Mouse (Mus musculus) layer of hippocampus, adult 2 months (tissue): ENCODE data around the gene Tmem238. TPM values are rescaled to one million over a fixed set of nuclear protein-coding genes. Genes with fewer than 3 reads are reported as not detected.

Source experiments
- DNase-seq, 2 experiments: peaks; one replicate each; pipeline ENCODE4 v3.0.0; 2022; ENCODE audit warnings: low spot score in 2 of 2
- H3K27ac ChIP-seq: fragments of 200-600 bp; 2 replicates; pipeline ENCODE4 v1.8.1; 2022
- H3K4me3 ChIP-seq: fragments of 200-600 bp; 2 replicates; pipeline ENCODE4 v1.8.1; 2022; ENCODE audit warnings: mild to moderate bottlenecking
- CTCF ChIP-seq: fragments of 200-600 bp; conservative IDR thresholded peaks from 2 replicates; pipeline ENCODE4 v1.8.1; 2022; ENCODE audit warnings: antibody characterized with exemption, mild to moderate bottlenecking, moderate library complexity
- total RNA-seq, 2 experiments: library from RNA; stranded (reverse); gene quantifications; 2 replicates each; pipeline ENCODE4 v1.2.3; 2021

Tmem238 gene
- total RNA-seq, 2 experiments from 2014 or later, result 2.6 to 2.7 TPM

DNA sequence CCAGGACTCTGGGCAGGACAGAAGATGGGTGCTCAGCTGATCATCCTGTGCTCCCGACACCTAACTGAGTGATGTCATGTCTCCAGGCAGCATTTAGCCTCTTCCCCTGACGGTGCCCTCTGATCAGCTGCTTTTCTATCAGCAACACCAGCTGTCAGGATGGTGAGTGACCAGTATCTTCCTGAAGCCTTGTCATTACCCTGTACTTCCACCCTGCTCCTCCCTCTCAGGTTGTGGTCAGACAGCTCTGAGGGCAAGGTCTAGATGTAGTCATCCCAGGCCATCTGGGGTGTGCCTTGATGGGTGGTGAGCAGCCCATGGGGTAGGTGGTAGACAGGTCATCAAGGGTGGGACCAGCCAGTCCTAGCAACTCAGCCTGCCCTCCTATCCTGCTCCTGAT lies 40.3 kb downstream of the Tmem238 start:
- DNase-seq, result no peak
- no peak overlapping the region for H3K4me3 ChIP-seq
- no peak for TF ChIP-seq CTCF
- H3K27ac ChIP-seq, result no peak overlapping the region

DNA sequence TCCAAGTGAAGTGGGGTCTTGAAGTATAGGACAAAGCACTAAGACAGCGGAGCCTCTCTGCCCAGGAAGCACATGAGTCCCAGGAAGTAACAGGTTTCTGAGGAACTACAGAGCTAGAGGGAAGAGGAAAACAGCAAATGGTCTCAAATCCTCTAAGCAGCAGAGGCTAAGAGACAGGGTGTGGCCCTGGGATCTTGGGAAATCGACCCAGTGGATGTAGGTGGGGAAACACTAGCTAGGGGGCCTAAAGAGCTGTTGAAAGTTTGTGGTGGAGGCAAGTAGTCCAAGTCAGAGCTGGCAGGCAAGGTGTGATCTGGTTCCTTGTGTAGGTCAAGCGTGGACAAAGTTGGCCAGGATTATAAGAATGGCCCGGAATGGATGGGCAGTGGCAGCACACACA lies 41.1 kb downstream of the Tmem238 start:
- no peak for DNase-seq
- no peak overlapping the region for H3K4me3 ChIP-seq
- H3K27ac ChIP-seq, result no peak overlapping the region
- no peak for TF ChIP-seq CTCF

DNA sequence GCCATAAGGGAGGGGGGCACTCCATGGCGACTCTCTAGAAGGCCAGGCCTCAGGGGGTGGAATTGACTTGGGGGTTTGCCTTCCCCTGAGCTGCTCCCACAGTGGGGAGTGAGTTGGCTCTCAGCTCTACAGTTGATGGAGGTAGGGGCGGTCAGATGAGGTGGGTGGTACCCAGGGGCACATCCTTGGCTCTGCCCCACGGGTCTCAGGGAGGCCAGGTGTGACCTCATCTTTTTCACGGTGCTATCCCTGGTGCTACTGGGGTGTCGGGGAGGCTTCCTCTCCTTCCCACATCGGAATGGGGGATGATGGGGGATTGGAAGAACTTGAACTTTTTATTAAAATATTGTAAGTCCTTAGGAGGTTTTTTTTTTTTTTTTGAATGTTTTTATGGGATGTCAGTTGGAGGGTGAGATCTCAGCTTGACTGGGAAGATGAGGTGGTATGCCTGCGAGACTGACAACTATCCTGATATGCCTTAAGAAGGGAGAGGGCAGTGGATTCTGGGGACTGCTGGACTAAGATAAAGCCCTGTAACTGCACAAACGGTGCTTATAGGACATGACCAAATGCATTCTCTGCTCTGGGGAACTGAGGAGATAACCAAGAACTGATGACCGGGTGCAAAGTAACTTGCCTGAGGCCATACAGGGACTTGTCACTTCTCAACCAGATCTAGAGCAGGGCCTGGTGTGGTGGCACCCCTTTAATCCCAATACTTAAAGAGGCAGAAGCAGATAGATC lies 42.1 kb downstream of the Tmem238 start:
- DNase-seq, result no peak
- Histone ChIP-seq H3K27ac (no peak overlapping the region), H3K4me3 (no peak overlapping the region)
- TF ChIP-seq CTCF, result no peak

DNA sequence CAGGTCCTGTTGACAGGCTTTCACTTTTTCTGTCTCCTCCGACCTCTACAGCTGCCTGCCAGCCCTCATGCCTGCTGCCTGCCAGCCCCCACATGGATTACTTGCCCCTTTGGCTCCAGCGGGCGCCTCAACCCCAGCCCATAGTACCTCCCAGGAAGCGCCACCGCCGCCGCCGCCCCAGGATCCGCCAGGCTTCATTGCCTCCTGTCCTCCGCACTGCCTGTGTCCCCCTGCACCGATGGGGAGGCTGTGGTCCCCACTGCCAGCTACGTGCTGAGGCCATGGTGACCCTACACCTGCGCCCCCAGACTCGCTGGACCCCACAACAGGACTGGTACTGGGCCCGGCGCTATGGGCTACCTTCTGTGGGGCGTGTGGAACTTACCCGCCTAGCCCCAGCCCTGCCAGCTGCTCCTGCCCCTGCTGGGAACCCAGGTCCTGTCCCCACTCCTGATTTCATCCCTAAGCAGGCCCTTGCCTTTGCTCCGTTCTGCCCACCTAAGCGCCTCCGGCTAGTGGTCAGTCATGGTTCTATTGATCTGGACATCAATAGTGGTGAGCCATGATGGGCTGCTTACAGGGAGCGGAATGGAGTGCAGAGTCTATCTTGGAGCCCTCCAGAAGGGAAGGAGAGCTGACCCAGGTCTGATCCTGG lies 43.0 kb downstream of the Tmem238 start:
- no peak for TF ChIP-seq CTCF
- DNase-seq, result no peak
- Histone ChIP-seq H3K4me3 (no peak overlapping the region), H3K27ac (no peak overlapping the region)

DNA sequence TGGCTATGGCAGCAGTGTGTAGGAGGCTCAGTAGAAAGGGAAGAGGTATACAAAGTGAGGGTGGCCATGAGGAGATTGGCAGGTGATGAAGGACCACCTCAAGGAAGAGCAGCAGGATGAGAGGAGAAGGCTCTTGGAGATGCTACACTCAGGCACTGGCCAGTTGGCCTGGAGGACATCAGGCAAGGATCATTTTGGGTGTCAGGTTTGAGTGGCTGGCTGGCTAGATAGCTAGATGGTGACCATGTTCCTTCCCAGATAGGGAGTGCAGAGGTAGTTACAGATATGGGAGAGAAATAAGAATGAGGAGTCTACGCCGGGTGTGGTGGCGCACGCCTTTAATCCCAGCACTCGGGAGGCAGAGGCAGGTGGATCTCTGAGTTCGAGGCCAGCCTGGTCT lies 44.6 kb downstream of the Tmem238 start:
- no peak for TF ChIP-seq CTCF
- H3K4me3 ChIP-seq, result no peak overlapping the region
- no peak for DNase-seq
- H3K27ac ChIP-seq, result no peak overlapping the region

DNA sequence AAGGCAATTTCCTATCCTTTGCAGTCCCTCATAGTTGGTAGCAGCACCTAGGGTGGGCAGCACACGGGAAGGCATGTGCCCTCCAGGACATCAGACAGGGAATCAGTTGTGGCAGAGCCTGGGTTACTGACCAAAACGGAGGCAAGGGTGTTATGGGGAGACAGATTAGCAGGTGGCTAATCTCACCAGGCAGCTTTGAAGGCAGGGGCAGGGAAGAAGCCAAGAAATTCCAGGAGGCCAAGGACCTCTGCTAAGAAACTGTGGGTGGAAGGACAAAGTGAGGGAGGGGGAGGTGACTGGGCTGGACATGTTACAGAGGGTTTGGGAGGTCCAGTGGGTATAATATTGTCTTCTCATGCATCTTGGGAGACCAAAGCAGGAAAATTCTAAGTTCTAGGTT lies 46.1 kb downstream of the Tmem238 start:
- no peak for DNase-seq
- Histone ChIP-seq H3K4me3 (no peak overlapping the region), H3K27ac (no peak overlapping the region)
- TF ChIP-seq CTCF, result no peak

DNA sequence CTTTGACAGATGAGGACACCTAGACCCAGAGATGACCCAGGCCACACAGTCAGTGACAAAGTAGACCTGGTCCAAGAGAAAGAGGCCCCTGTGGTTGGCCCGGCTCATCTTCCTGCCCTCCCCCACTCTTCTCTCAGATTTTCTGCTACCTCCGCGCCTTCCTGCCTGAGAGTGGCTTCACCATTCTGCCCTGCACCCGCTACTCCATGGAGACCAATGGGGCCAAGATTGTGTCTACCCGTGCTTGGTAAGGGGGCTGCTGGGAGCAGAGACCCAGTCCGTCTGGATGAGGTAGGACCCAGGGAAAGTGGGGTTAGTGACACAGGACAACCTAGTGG lies 47.0 kb downstream of the Tmem238 start:
- Histone ChIP-seq H3K4me3 (no peak overlapping the region), H3K27ac (no peak overlapping the region)
- DNase-seq, result no peak
- TF ChIP-seq CTCF, result no peak

DNA sequence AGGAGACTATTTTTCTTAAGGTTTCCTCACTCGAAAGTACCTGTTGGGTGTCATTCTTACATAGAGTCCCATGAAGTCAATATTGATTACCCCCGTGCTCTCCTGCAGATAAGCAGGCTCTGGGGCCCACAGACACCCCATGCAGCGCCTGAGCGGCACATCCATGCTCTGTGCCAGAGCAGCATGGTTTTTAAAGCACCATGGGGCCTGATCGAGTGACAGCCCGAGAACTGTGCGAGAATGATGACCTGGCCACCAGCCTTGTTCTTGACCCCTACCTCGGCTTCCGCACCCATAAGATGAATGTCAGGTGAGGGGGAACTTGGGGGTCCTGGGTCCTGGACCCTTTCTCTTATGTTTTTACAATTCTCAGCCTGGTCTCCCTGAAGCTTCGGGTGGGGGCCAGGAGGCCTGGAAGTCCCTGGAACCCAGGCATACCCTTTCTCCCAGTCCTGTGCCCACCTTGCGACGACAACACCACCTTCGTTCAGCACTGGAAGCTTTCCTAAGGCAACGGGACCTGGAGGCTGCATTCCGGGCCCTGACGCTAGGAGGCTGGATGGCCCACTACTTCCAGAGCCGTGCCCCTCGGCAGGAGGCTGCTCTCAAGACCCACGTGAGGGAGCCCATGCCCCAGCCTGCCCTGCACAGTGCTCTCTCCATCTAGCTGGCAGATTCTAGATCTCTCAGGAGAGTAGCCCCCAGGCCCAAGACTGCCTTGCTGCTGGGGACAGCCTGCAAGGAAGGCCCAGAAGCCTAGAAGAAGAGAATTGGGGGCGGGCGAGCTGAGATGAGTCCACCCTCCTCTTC lies 47.6 kb downstream of the Tmem238 start:
- Histone ChIP-seq H3K4me3 (peak overlapping the region; percentile 87; the same call in 1 of the 2 replicates), H3K27ac (peak overlapping the region; percentile 98)
- TF ChIP-seq CTCF, result no peak
- no peak for DNase-seq

DNA sequence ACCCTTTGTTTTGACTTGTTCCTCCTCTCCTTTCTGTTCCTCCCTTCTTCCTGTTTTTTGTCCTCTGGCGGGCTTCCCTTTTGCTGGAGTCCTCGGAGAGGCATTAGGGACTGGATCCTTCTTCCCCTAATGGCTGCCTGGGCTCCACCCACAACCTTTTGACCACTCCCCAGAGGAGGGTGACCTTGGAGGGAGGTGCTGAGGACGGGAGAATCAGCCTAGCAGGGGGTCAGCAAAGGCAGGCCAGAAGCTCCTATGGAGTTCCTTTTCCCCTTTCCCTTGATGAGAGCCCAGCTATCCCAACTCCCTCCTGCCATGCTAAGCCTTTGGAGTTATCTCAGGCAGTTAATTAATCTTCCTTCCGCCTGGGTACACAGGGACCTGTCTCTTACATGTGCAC lies 48.3 kb downstream of the Tmem238 start:
- peak overlapping the region; percentile 98 for H3K27ac ChIP-seq
- peak in 1 of 2 experiments; percentile 34 for DNase-seq
- no peak for TF ChIP-seq CTCF
- H3K4me3 ChIP-seq, result peak overlapping the region; percentile 87

DNA sequence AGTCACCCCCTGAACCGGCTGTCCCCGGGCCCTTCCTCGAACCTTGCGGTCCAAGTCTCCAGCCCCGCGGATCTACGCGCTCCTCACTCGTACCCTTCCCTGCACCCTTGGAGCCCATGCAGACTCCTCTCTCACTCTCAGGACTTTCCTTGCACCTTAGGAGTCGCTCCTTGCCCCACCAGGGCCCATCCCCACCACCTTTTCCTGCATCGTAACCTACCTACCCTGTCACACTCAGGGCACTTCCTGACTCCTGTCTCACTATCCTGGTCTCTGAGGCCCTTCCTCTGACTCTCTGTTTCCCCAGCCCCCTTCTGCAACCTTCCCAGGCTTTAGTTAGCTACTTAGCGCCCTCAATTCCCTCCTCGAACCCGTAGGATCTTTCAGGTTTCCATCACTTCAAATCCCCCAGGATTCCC lies 49.1 kb downstream of the Tmem238 start:
- no peak for TF ChIP-seq CTCF
- Histone ChIP-seq H3K27ac (peak overlapping the region; percentile 98), H3K4me3 (peak overlapping the region; percentile 87)
- no peak for DNase-seq

DNA sequence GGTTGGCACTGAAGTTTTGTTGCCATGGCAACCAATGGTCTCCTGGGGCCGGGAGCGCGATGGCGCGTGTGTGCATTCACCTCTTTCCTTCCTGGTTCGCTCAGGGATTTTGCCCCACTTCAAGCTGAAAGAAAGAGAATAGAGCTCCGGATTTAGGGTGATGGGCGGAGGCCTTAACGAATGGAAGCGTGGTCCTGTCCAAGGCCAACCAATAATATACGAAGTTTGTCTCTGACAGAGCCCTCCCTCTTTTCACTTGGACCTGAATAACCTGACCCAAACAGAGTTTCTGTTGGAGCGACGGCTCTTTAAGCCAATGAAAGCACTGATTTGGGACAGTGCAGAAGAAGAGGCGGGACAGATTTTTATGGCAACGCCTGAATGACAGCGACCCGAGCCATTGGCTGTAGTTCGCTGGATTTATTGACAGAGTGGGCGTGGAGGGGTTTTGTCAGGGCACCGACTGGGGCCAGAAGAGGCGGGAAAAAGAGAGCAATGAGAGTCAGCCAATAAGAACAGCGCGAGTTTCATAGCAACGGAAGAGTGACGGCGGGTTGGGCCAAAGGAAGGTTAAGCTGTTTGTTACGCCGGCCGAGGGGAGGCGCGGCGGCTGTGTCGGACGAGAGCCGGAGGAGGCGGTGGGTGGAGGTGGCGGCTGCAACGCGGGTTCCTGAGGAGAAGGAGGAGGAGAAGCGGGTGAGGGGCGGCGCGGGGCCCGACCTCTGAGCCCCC lies 49.7 kb downstream of the Tmem238 start, which contains the start of gene Kmt5c:
TSS of gene Kmt5c (plus strand) at position 572 of the 732 bp plus-strand sequence.
- Histone ChIP-seq H3K4me3 (peak within 1 kb of the TSS; percentile 87), H3K27ac (peak within 1 kb of the TSS; percentile 98)
- DNase-seq, result peak; percentile 98 to 100
- peak; percentile 65 for TF ChIP-seq CTCF

DNA sequence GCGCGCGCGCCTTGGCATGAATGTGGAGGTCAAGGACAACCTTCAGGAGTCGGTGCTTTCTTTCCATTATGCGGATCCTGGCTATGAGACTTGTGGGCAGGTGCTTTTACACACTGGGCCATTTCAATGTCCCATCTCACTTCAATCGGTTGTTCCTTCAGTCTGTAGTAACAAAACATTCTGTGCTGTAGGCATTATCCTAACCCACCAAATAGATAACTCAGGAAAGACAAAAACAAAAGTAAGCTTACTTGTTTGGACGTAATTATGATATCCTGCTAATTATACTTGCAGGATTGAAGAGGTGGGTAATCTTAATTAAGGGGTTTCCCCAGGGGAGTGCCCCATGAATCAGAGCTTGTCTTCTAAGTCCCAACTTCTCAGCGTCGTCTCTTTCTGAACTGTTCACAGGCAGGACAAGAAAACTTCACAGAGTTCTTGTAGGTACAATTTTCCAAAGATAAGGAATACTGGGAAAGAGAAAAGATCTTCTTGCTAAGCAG lies 50.4 kb downstream of the Tmem238 start:
- Histone ChIP-seq H3K4me3 (peak overlapping the region; percentile 58), H3K27ac (peak overlapping the region; percentile 86)
- no peak for TF ChIP-seq CTCF
- no peak for DNase-seq

Other genes with a start within 250 kb of the Tmem238 start
- gene Syt5, start 242.1 kb downstream of the Tmem238 start, total RNA-seq, result 100 to 1,000 TPM; 199 to 217 TPM
- gene Ptprh, start 185.6 kb downstream of the Tmem238 start, total RNA-seq, result under 1 TPM; 0.18 to 0.22 TPM
- gene Tmem86b, start 158.2 kb downstream of the Tmem238 start, total RNA-seq, result 10 to 100 TPM; 17.8 to 21.8 TPM
- gene Ppp6r1, start 130.6 kb downstream of the Tmem238 start, total RNA-seq, result 100 to 1,000 TPM; 133 to 134 TPM
- 10 to 100 TPM; 82.1 to 92.1 TPM for gene Hspbp1, start 104.6 kb downstream of the Tmem238 start, total RNA-seq
- gene Brsk1, start 99.1 kb downstream of the Tmem238 start, total RNA-seq, result 100 to 1,000 TPM; 334 to 355 TPM
- under 1 TPM in 1 of 2 experiments, not detected in 1; 0.13 TPM for gene Tmem150b, start 64.4 kb downstream of the Tmem238 start, total RNA-seq
- gene Kmt5c, start 49.5 kb downstream of the Tmem238 start, total RNA-seq, result 10 to 100 TPM; 25.2 to 37.6 TPM
- gene Cox6b2, start 36.6 kb downstream of the Tmem238 start, total RNA-seq, result 1 to 10 TPM; 1.3 to 3.8 TPM
- not detected for gene Fam71e2, start 18.4 kb downstream of the Tmem238 start, total RNA-seq
- under 1 TPM; 0.25 to 0.26 TPM for gene Il11, start 6.8 kb downstream of the Tmem238 start, total RNA-seq
- not detected for gene Tmem190, start 6.7 kb downstream of the Tmem238 start, total RNA-seq
- gene Rpl28, start 3.2 kb upstream of the Tmem238 start, total RNA-seq, result 100 to 1,000 TPM; 458 to 462 TPM
- gene Ube2s, start 22.9 kb upstream of the Tmem238 start, total RNA-seq, result 100 to 1,000 TPM; 106 to 108 TPM
- gene Shisa7, start 55.0 kb upstream of the Tmem238 start, total RNA-seq, result 100 to 1,000 TPM; 172 to 204 TPM
- gene Isoc2b, start 80.6 kb upstream of the Tmem238 start, total RNA-seq, result 1 to 10 TPM; 4.7 to 5.6 TPM
- 10 to 100 TPM; 13.0 to 13.4 TPM for gene Isoc2a, start 87.5 kb upstream of the Tmem238 start, total RNA-seq
- under 1 TPM in 1 of 2 experiments, not detected in 1; 0.28 TPM for gene Gm36210, start 116.9 kb upstream of the Tmem238 start, total RNA-seq
- gene Zfp628, start 125.6 kb upstream of the Tmem238 start, total RNA-seq, result 10 to 100 TPM; 15.0 to 15.8 TPM
- 100 to 1,000 TPM; 103 to 114 TPM for gene Nat14, start 132.4 kb upstream of the Tmem238 start, total RNA-seq
- 1 to 10 TPM; 2.4 to 3.5 TPM for gene Ssc5d, start 136.1 kb upstream of the Tmem238 start, total RNA-seq
- under 1 TPM in 1 of 2 experiments, not detected in 1; 0.31 TPM for gene Sbk2, start 174.8 kb upstream of the Tmem238 start, total RNA-seq
- gene Sbk3, start 181.5 kb upstream of the Tmem238 start, total RNA-seq, result 1 to 10 TPM in 1 of 2 experiments, under 1 TPM in 1; 0.71 to 1.0 TPM
- 10 to 100 TPM; 29.7 to 35.6 TPM for gene Zfp579, start 206.5 kb upstream of the Tmem238 start, total RNA-seq
- 1 to 10 TPM; 7.0 to 8.1 TPM for gene Zfp524, start 224.8 kb upstream of the Tmem238 start, total RNA-seq
- gene Fiz1, start 225.0 kb upstream of the Tmem238 start, total RNA-seq, result 10 to 100 TPM; 25.8 TPM
- not detected for gene Gm44973, start 225.8 kb upstream of the Tmem238 start, total RNA-seq
- gene Zfp865, start 230.7 kb upstream of the Tmem238 start, total RNA-seq, result 10 to 100 TPM; 38.6 to 41.8 TPM
- 10 to 100 TPM; 57.8 to 61.1 TPM for gene Ccdc106, start 230.9 kb upstream of the Tmem238 start, total RNA-seq
- gene 4632433K11Rik, start 244.5 kb upstream of the Tmem238 start, total RNA-seq, result not detected
- 1 to 10 TPM; 7.3 to 7.8 TPM for gene Zfp784, start 248.8 kb upstream of the Tmem238 start, total RNA-seq